Mouse (Mus musculus): ENCODE measurements around the gene Asb16. TPM values are rescaled to one million over a fixed set of nuclear protein-coding genes. Genes with fewer than 3 reads are reported as not detected.

Asb16 gene
- polyA plus RNA-seq, 1 experiment from 2014 or later, result 0.08 TPM

DNA sequence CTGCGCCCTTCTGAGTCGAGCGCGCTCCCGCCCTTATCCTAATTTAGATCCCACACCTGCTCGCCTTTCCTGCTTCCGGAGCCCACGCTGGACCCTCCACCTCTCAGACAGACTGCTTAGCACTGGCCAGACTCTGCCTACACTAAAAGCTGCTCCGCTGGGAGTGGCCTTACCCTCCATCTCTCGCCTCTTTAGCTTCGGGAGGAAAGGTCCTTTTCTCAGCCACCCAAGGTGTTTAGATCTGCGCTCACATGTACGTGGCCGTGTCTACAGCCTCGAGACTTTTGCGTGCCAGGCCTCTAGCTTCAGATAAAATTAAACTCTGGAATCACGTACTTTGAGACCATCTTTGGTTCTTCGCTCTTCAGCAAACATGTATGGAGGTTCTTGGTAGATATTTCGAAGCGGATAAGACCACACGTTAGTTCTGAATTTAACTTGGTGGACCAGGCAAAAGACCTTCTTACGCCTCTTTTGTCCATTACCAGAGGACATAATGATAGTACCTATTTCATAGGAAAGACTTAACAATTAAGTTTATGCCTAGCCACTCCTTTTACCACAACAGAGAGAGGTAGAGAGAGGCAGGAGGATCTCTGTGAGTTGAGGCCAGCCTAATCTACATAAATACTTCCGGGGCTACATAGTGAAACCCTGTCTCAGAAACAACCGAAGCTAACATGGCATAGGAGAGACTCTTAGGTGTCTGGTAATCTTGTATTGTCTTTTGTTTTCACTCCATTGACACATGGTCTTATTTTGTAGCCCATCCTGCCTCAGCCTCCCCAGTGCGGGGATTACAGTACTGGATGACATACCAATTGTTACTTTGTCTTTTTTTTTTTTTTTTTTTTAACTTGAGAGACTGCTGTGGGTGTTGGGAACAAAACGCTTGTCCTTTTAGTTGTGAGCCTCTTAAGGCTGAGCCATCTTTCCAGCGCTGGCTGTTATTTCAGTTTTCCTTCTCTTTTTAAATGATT is 29.3 kb downstream of the Asb16 start:
- Histone ChIP-seq H3K4me2 (ENCODE audit: low read depth, low read length) (peak overlapping the region; percentile 98), H3K4me1 (ENCODE audit: control insufficient read depth, insufficient read depth, low read length) (peaks cover 20% of the 10 kb centered on the region), H3K4me3 (ENCODE audit: low read length) (peak overlapping the region; percentile 81), H3K27ac (ENCODE audit: low read length) (peak overlapping the region; percentile 99), H3K9ac (ENCODE audit: low read length) (peak overlapping the region; percentile 91), H3K27me3 (ENCODE audit: control insufficient read depth, insufficient read depth, low read length) (no peaks in the 10 kb centered on the region), H3K36me3 (ENCODE audit: control insufficient read depth, insufficient read depth) (peaks cover 9% of the 10 kb centered on the region; the same call in 1 of the 2 replicates), H3K9me3 (replicated peaks; ENCODE audit: control insufficient read depth, low read length) (no peaks in the 10 kb centered on the region)
- WGBS, result 23% methylated on average over 27 of the region's 27 CpGs
- ATAC-seq (replicated peaks; ENCODE audit: extremely low read depth, insufficient read depth, low FRiP score), result peak; percentile 5; the same call in 1 of the 2 replicates

DNA sequence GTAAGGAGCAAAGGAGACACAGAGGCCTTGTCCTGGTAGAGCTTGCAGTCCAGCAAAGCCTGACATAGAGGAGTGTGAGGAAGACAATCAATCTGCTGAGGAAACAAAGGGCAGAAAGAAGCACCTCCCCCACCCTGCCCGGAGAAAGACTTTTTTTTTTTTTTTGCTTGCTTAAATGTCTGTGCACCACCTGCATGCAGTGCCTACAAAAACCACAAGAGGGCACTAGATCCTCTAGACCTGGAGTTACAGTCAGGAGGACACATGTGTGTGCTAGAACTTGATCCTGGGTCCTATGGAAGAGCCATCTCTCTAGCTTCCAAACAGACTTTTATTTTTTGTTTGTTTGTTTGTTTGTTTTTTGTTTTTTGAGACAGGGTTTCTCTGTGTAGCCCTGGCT is 31.3 kb downstream of the Asb16 start:
- no peaks in the 10 kb centered on the region for H3K27me3 ChIP-seq (ENCODE audit: control insufficient read depth, insufficient read depth, low read length)
- H3K9me3 ChIP-seq (replicated peaks; ENCODE audit: control insufficient read depth, low read length), result no peaks in the 10 kb centered on the region
- peaks cover 13% of the 10 kb centered on the region for H3K4me1 ChIP-seq (ENCODE audit: control insufficient read depth, insufficient read depth, low read length)
- no peak overlapping the region for H3K27ac ChIP-seq (ENCODE audit: low read length)
- WGBS, result 20% methylated on average over 1 of the region's 1 CpGs
- no peaks in the 10 kb centered on the region for H3K36me3 ChIP-seq (ENCODE audit: control insufficient read depth, insufficient read depth)
- no peak overlapping the region for H3K4me3 ChIP-seq (ENCODE audit: low read length)
- H3K9ac ChIP-seq (ENCODE audit: low read length), result no peak overlapping the region
- no peak for ATAC-seq (replicated peaks; ENCODE audit: extremely low read depth, insufficient read depth, low FRiP score)
- no peak overlapping the region for H3K4me2 ChIP-seq (ENCODE audit: low read depth, low read length)

DNA sequence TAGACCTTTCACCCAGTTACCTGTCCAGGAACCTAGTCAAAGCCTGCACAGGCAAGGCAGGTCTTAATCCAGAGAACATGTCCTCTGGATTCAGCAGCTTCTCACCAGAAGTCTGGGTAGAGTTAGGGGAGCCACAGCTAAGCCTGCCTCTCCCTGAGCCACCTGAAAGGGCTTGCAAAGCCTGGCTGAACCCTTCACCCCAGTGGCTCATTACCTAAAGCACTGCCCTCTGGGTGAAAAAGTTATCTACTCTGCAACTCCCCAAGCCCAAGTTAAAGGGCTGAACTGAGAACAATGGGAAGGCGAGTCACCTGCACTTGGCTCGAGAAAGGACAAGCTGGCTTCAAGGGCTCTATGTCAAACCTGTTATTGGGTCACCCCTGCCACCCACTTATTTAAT is 35.6 kb downstream of the Asb16 start:
- 51% methylated on average over 2 of the region's 2 CpGs for WGBS
- H3K4me1 ChIP-seq (ENCODE audit: control insufficient read depth, insufficient read depth, low read length), result peaks cover 4% of the 10 kb centered on the region
- peaks cover 22% of the 10 kb centered on the region for H3K36me3 ChIP-seq (ENCODE audit: control insufficient read depth, insufficient read depth)
- H3K27me3 ChIP-seq (ENCODE audit: control insufficient read depth, insufficient read depth, low read length), result no peaks in the 10 kb centered on the region
- H3K9ac ChIP-seq (ENCODE audit: low read length), result no peak overlapping the region
- no peak overlapping the region for H3K4me2 ChIP-seq (ENCODE audit: low read depth, low read length)
- no peak overlapping the region for H3K4me3 ChIP-seq (ENCODE audit: low read length)
- H3K9me3 ChIP-seq (replicated peaks; ENCODE audit: control insufficient read depth, low read length), result no peaks in the 10 kb centered on the region
- no peak overlapping the region for H3K27ac ChIP-seq (ENCODE audit: low read length)
- no peak for ATAC-seq (replicated peaks; ENCODE audit: extremely low read depth, insufficient read depth, low FRiP score)

DNA sequence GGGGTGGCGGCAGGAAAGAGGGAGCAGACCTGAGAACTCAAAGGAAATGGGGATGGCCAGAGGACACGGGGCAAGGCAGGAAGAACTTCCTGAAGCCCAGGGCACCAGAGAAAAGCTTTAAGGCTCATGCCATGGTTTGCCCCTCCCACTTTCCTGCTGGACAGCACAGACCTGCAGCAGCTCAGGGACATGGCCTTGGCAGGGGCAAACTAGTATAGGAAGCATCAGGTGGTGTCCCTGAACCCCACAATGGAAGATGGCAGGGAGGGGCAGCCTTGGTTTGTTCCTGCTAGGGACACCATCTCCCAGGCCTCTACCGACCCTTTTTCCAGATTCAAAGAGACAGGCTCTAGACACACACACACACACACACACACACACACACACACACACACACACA is 36.8 kb downstream of the Asb16 start:
- Histone ChIP-seq H3K9me3 (replicated peaks; ENCODE audit: control insufficient read depth, low read length) (no peaks in the 10 kb centered on the region), H3K4me2 (ENCODE audit: low read depth, low read length) (no peak overlapping the region), H3K4me1 (ENCODE audit: control insufficient read depth, insufficient read depth, low read length) (peaks cover 14% of the 10 kb centered on the region), H3K36me3 (ENCODE audit: control insufficient read depth, insufficient read depth) (peaks cover 28% of the 10 kb centered on the region), H3K27me3 (ENCODE audit: control insufficient read depth, insufficient read depth, low read length) (no peaks in the 10 kb centered on the region), H3K9ac (ENCODE audit: low read length) (no peak overlapping the region), H3K4me3 (ENCODE audit: low read length) (no peak overlapping the region), H3K27ac (ENCODE audit: low read length) (no peak overlapping the region)
- 55% methylated on average over 3 of the region's 3 CpGs for WGBS
- no peak for ATAC-seq (replicated peaks; ENCODE audit: extremely low read depth, insufficient read depth, low FRiP score)

DNA sequence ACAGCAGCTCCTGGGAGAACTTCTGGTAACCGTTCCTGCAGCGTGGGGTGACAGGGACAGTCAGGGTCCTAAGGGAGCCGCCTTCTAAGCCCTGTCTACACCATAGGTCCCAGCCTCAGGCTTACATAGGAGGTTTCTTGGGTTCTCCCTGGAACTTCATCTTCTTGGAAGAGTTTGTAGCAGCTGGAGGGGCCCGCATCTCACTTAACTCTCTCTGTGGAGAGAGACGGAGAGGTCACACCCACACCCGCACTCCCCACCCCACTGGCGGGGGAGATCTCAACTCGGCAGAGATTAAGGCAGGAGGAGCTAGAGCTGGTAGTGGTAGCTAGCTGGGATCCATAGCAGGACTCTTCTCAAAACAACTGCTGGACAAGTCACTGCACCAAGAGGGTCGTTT is 39.6 kb downstream of the Asb16 start:
- no peaks in the 10 kb centered on the region for H3K27me3 ChIP-seq (ENCODE audit: control insufficient read depth, insufficient read depth, low read length)
- H3K4me1 ChIP-seq (ENCODE audit: control insufficient read depth, insufficient read depth, low read length), result peaks cover 22% of the 10 kb centered on the region
- ATAC-seq (replicated peaks; ENCODE audit: extremely low read depth, insufficient read depth, low FRiP score), result no peak
- H3K4me2 ChIP-seq (ENCODE audit: low read depth, low read length), result no peak overlapping the region
- H3K9ac ChIP-seq (ENCODE audit: low read length), result no peak overlapping the region
- peaks cover 34% of the 10 kb centered on the region for H3K36me3 ChIP-seq (ENCODE audit: control insufficient read depth, insufficient read depth)
- H3K4me3 ChIP-seq (ENCODE audit: low read length), result no peak overlapping the region
- WGBS, result 74% methylated on average over 9 of the region's 9 CpGs
- H3K9me3 ChIP-seq (replicated peaks; ENCODE audit: control insufficient read depth, low read length), result no peaks in the 10 kb centered on the region
- no peak overlapping the region for H3K27ac ChIP-seq (ENCODE audit: low read length)

DNA sequence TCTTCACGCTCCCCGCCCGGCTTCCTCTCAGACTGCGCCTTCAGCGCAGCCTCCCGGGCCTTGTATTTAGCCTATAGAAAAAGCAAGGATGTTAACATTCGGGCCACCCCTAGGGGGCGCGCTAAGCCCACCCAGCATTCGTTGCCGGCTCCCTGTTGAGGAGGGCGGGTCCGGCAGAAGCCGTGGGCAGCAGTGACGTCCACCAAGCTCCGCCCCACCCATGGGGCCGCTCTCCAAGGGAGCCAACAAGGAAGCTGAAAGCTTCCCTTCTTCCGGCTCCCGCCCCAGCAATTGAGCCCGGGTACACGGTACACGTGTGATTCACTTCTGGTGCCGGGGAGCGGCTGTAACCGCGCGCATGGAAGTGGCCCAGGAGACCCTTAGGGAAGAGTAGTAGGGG is 40.4 kb downstream of the Asb16 start:
- peaks cover 42% of the 10 kb centered on the region for H3K36me3 ChIP-seq (ENCODE audit: control insufficient read depth, insufficient read depth)
- WGBS, result under 1% methylated on average over 27 of the region's 27 CpGs
- H3K27me3 ChIP-seq (ENCODE audit: control insufficient read depth, insufficient read depth, low read length), result no peaks in the 10 kb centered on the region
- H3K4me3 ChIP-seq (ENCODE audit: low read length), result peak overlapping the region; percentile 57
- H3K4me1 ChIP-seq (ENCODE audit: control insufficient read depth, insufficient read depth, low read length), result peaks cover 22% of the 10 kb centered on the region
- peak overlapping the region; percentile 63 for H3K9ac ChIP-seq (ENCODE audit: low read length)
- ATAC-seq (replicated peaks; ENCODE audit: extremely low read depth, insufficient read depth, low FRiP score), result peak; percentile 96
- H3K27ac ChIP-seq (ENCODE audit: low read length), result peak overlapping the region; percentile 78
- H3K9me3 ChIP-seq (replicated peaks; ENCODE audit: control insufficient read depth, low read length), result no peaks in the 10 kb centered on the region
- peak overlapping the region; percentile 82 for H3K4me2 ChIP-seq (ENCODE audit: low read depth, low read length)

DNA sequence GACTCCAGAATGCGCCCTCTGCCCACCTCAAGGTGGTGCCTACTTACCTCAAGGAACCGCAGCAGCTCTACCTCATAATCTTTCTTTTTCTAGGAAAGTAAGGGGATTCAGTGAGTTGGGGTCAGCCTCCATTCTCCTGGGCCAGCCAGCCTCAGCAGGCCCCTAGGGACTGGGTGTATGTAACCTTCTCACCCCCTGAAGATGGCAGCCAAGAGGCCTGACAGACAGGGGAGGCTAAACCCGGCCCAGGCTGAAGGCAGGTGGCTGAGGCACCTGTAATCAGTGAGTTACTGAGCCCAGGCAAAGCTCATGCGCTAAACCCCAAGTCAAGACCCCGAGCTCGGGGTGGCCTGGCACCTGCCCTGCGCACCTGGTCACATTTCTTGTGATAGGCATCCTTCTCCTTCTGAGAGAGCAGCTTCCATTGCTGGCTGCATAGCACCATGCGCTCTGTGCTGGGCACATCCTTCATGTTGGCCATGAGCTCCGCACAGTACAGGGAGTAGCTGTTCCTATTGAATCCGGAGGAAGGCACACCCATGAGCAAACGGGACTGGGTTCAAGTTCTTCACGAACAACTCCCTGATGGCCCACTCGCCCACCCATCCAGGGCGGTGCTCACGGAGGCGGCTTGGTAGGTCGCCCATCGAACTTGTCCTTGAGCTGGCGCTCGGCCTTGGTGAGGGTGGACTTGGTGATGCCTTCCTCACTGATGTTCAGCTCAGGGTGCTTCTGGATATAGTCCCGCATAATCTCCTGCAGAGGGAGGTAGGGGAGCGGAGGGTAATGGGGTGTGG is 41.5 kb downstream of the Asb16 start:
- WGBS, result 88% methylated on average over 22 of the region's 22 CpGs
- H3K9ac ChIP-seq (ENCODE audit: low read length), result peak overlapping the region; percentile 63
- H3K36me3 ChIP-seq (ENCODE audit: control insufficient read depth, insufficient read depth), result peaks cover 53% of the 10 kb centered on the region
- no peak for ATAC-seq (replicated peaks; ENCODE audit: extremely low read depth, insufficient read depth, low FRiP score)
- peak overlapping the region; percentile 78 for H3K27ac ChIP-seq (ENCODE audit: low read length)
- H3K4me3 ChIP-seq (ENCODE audit: low read length), result peak overlapping the region; percentile 57
- peaks cover 22% of the 10 kb centered on the region for H3K4me1 ChIP-seq (ENCODE audit: control insufficient read depth, insufficient read depth, low read length)
- H3K27me3 ChIP-seq (ENCODE audit: control insufficient read depth, insufficient read depth, low read length), result no peaks in the 10 kb centered on the region
- H3K4me2 ChIP-seq (ENCODE audit: low read depth, low read length), result peak overlapping the region; percentile 82
- H3K9me3 ChIP-seq (replicated peaks; ENCODE audit: control insufficient read depth, low read length), result no peaks in the 10 kb centered on the region

DNA sequence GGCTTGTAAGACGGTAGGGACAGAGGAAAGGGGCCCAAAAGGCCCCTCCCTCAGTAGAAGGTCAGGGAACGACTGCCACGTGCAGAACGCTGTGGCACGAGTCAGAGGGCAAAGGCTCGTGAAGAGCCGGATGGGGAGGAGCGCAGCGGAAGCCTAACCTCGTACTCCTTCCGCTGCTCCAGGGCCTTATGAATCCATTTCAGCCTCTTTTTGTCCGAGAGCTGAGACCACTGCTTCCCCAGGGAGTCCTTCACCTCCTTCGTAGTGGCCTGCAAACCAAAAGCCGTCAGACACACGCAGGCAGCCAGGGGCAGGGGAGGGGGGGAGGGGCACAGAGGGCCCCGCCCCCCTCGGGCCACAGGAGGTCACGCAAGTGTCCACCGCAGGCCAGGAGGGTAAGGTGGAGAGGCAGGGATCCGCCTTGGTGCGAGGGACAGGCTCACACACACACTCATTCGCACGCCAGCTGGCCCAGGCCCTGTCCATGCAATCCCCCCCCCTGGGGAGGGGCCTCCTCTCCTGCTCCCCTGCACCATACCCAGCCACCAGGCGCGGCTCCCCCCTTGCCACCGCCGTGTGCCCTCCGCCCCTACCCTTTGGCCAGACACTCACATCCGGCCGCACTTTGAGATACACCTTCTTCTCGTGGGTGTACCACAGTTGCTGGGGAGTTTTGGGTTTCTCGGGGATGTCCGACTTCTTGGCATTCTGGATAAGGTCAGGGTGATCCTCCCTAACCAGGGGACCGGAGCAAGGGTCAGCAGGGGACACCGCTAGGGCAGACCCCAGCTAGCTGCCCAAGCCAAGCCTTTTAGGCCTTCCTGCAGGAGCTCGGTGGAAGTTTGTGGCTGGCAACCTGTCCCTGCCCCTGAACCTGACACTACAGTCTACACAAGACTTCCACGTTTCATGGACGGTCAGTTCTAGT is 42.5 kb downstream of the Asb16 start:
- peaks cover 53% of the 10 kb centered on the region for H3K36me3 ChIP-seq (ENCODE audit: control insufficient read depth, insufficient read depth)
- 47% methylated on average over 37 of the region's 38 CpGs for WGBS
- H3K27me3 ChIP-seq (ENCODE audit: control insufficient read depth, insufficient read depth, low read length), result no peaks in the 10 kb centered on the region
- no peak overlapping the region; the same call in 1 of the 2 replicates for H3K4me2 ChIP-seq (ENCODE audit: low read depth, low read length)
- H3K9ac ChIP-seq (ENCODE audit: low read length), result no peak overlapping the region
- H3K27ac ChIP-seq (ENCODE audit: low read length), result no peak overlapping the region
- no peak for ATAC-seq (replicated peaks; ENCODE audit: extremely low read depth, insufficient read depth, low FRiP score)
- H3K4me1 ChIP-seq (ENCODE audit: control insufficient read depth, insufficient read depth, low read length), result peaks cover 29% of the 10 kb centered on the region
- no peaks in the 10 kb centered on the region for H3K9me3 ChIP-seq (replicated peaks; ENCODE audit: control insufficient read depth, low read length)
- H3K4me3 ChIP-seq (ENCODE audit: low read length), result no peak overlapping the region
